Mouse (Mus musculus): ENCODE measurements around the gene Pum2. TPM values are rescaled to one million over a fixed set of nuclear protein-coding genes. Genes with fewer than 3 reads are reported as not detected.

Gene Pum2
- polyA plus RNA-seq, 1 experiment from 2014 or later: 47.9 TPM

Other genes with a start within 250 kb of the Pum2 start
- 35.4 and 38.7 TPM in 2 replicates for gene Rhob, start 174.1 kb upstream of the Pum2 start, polyA plus RNA-seq (2015; fragmentation: Nextera tagmentation; extraction: Ambion mirVana)
- gene Slc7a15, start 75.1 kb upstream of the Pum2 start, polyA plus RNA-seq (2015; fragmentation: Nextera tagmentation; extraction: Ambion mirVana): not detected in 2 replicates
- 63.7 and 66.7 TPM in 2 replicates for gene Sdc1, start 97.2 kb downstream of the Pum2 start, polyA plus RNA-seq (2015; fragmentation: Nextera tagmentation; extraction: Ambion mirVana)
- gene Laptm4a, start 247.5 kb downstream of the Pum2 start, polyA plus RNA-seq (2015; fragmentation: Nextera tagmentation; extraction: Ambion mirVana): 338 and 401 TPM in 2 replicates

Data from kidney, embryonic 15.5 days (tissue).